Mouse (Mus musculus): Measurements from ENCODE around the gene Ints2. TPM values are rescaled to one million over a fixed set of nuclear protein-coding genes. Genes with fewer than 3 reads are reported as not detected.
"Not testable (repeated sequence)": the region's sequence is repeated elsewhere in the genome, so short reads cannot be mapped to it uniquely, and the experiment has no call there.

Ints2 gene
- 37.5 and 39.9 TPM in 2 replicates for polyA plus RNA-seq (2014; fragmentation: Nextera tagmentation; extraction: Ambion mirVana)

DNA sequence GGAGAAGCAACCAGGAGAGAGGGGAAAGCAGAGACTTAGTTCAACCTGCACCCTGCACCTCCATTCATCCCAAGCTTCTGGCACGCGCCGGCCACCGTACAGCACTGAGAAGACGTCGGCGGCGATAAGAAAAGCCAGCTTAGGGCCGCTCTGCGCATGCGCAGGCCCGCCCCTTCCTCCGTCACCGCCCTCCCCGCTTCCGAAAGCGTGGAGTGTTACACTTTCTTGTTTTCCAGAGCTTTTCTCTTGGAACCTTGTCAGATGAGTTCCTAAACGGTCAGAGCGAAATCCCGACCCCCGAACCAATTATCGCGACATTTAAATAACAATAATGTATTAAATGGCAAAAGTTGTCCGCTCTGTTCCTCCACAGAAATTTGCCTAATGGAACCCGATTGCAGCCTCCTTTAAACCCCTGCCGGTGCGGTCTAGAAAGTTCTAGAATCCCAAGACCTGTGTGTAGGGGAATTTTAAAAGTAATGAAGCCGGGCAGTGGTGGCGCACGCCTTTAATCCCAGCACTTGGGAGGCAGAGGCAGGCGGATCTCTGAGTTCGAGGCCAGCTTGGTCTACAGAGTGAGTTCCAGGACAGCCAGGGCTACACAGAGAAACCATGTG lies at the start of gene Ints2:
TSS of gene Ints2 (minus strand) at position 116 of the 617 bp plus-strand sequence.
- peak within 1 kb of the TSS; percentile 59; the same call in 1 of the 2 replicates for H3K27ac ChIP-seq (ENCODE audit: low read depth, low read length)
- peak within 1 kb of the TSS; percentile 63 for H3K4me2 ChIP-seq
- ATAC-seq (replicated peaks; ENCODE audit: low FRiP score): peak; percentile 87

GRCm38 (mm10) chr11:86292201-86292600 lies 34.8 kb upstream of the Ints2 start:
- 94% methylated on average over 10 of the region's 10 CpGs for WGBS
- H3K4me3 ChIP-seq (ENCODE audit: low read depth, low read length); DNase-seq (ENCODE audit: low spot score); H3K4me1 ChIP-seq (replicated peaks; ENCODE audit: control insufficient read depth, insufficient read depth, low read length); H3K27ac ChIP-seq (ENCODE audit: low read depth, low read length); ATAC-seq (replicated peaks; ENCODE audit: low FRiP score); H3K9ac ChIP-seq (ENCODE audit: low read depth, low read length); H3K27me3 ChIP-seq (replicated peaks; ENCODE audit: control insufficient read depth, insufficient read depth, low read length); H3K9me3 ChIP-seq (ENCODE audit: control insufficient read depth, low read length); H3K4me2 ChIP-seq: not testable (repeated sequence)
- peaks cover 14% of the 10 kb centered on the region; the same call in 1 of the 2 replicates for H3K36me3 ChIP-seq (ENCODE audit: control insufficient read depth, insufficient read depth, low read length)

More for the DNA sequence above, at the start of gene Ints2:
- peak; percentile 88 for DNase-seq (ENCODE audit: low spot score)
- Histone ChIP-seq H3K9ac (ENCODE audit: low read depth, low read length) (peak within 1 kb of the TSS; percentile 87), H3K4me1 (replicated peaks; ENCODE audit: control insufficient read depth, insufficient read depth, low read length) (peaks cover 9% of the 10 kb centered on the region), H3K9me3 (ENCODE audit: control insufficient read depth, low read length) (no peaks in the 10 kb centered on the region), H3K4me3 (ENCODE audit: low read depth, low read length) (peak within 1 kb of the TSS; percentile 71), H3K27me3 (replicated peaks; ENCODE audit: control insufficient read depth, insufficient read depth, low read length) (no peaks in the 10 kb centered on the region), H3K36me3 (ENCODE audit: control insufficient read depth, insufficient read depth, low read length) (no peaks in the 10 kb centered on the region; the same call in 1 of the 2 replicates)
- 5% methylated on average over 32 of the region's 32 CpGs for WGBS

- Histone ChIP-seq H3K9me3 (ENCODE audit: control insufficient read depth, low read length) (no peaks in the 10 kb centered on the region), H3K4me3 (ENCODE audit: low read depth, low read length) (no peak overlapping the region), H3K27ac (ENCODE audit: low read depth, low read length) (no peak overlapping the region), H3K27me3 (replicated peaks; ENCODE audit: control insufficient read depth, insufficient read depth, low read length) (no peaks in the 10 kb centered on the region), H3K9ac (ENCODE audit: low read depth, low read length) (no peak overlapping the region), H3K4me2 (no peak overlapping the region), H3K4me1 (replicated peaks; ENCODE audit: control insufficient read depth, insufficient read depth, low read length) (no peaks in the 10 kb centered on the region), H3K36me3 (ENCODE audit: control insufficient read depth, insufficient read depth, low read length) (peaks cover 14% of the 10 kb centered on the region; the same call in 1 of the 2 replicates)
- no peak for DNase-seq (ENCODE audit: low spot score)
- ATAC-seq (replicated peaks; ENCODE audit: low FRiP score): no peak
- WGBS: 93% methylated on average over 6 of the region's 6 CpGs
Observed at GRCm38 (mm10) chr11:86291714-86292113, 34.3 kb upstream of the Ints2 start.

GRCm38 (mm10) chr11:86285729-86286128 lies 28.4 kb upstream of the Ints2 start:
- H3K27ac ChIP-seq (ENCODE audit: low read depth, low read length): no peak overlapping the region
- no peaks in the 10 kb centered on the region for H3K27me3 ChIP-seq (replicated peaks; ENCODE audit: control insufficient read depth, insufficient read depth, low read length)
- H3K4me3 ChIP-seq (ENCODE audit: low read depth, low read length): no peak overlapping the region
- WGBS: 85% methylated on average over 8 of the region's 8 CpGs
- H3K36me3 ChIP-seq (ENCODE audit: control insufficient read depth, insufficient read depth, low read length): peaks cover 40% of the 10 kb centered on the region
- DNase-seq (ENCODE audit: low spot score) (no peak), ATAC-seq (replicated peaks; ENCODE audit: low FRiP score) (no peak)
- H3K9me3 ChIP-seq (ENCODE audit: control insufficient read depth, low read length): no peaks in the 10 kb centered on the region
- H3K9ac ChIP-seq (ENCODE audit: low read depth, low read length): no peak overlapping the region
- no peak overlapping the region for H3K4me2 ChIP-seq
- no peaks in the 10 kb centered on the region for H3K4me1 ChIP-seq (replicated peaks; ENCODE audit: control insufficient read depth, insufficient read depth, low read length)

DNA sequence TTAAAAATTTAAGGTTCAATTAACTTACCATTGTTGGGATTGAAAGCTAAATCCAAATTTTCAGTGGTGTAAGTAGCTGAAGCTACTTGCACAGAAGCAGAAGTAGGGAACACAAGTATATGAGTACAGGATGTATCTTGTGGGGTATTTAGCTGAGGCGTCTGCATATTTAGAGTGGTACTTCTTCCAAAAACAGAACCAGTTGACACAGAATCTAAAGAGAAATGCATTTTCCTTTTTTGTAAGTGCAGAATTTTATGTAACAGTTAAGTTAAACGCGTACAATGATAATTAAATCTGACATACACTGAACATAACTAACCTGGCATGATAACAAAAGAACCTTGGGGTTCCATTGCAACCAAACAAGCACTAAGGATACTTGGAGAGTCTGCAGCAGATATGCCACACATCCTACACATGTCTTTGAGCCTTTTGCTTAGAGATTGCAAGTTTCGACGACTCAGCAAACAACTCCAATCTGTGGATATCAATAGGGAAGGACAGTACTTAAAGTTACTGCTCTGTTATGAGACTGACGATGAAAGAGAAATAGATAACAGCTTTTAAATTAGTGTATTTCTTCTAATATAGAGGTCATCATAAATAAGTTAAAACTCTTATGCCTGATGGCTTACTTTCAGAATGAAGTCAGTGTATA lies 21.2 kb upstream of the Ints2 start:
- no peak for ATAC-seq (replicated peaks; ENCODE audit: low FRiP score)
- H3K36me3 ChIP-seq (ENCODE audit: control insufficient read depth, insufficient read depth, low read length): peaks cover 21% of the 10 kb centered on the region; the same call in 1 of the 2 replicates
- 94% methylated on average over 6 of the region's 6 CpGs for WGBS
- H3K4me1 ChIP-seq (replicated peaks; ENCODE audit: control insufficient read depth, insufficient read depth, low read length): no peaks in the 10 kb centered on the region
- DNase-seq (ENCODE audit: low spot score): no peak
- no peak overlapping the region for H3K4me3 ChIP-seq (ENCODE audit: low read depth, low read length)
- H3K27ac ChIP-seq (ENCODE audit: low read depth, low read length): no peak overlapping the region
- no peak overlapping the region for H3K9ac ChIP-seq (ENCODE audit: low read depth, low read length)
- H3K9me3 ChIP-seq (ENCODE audit: control insufficient read depth, low read length): no peaks in the 10 kb centered on the region
- no peaks in the 10 kb centered on the region for H3K27me3 ChIP-seq (replicated peaks; ENCODE audit: control insufficient read depth, insufficient read depth, low read length)
- H3K4me2 ChIP-seq: no peak overlapping the region

GRCm38 (mm10) chr11:86257054-86257453 lies 321 bp downstream of the Ints2 start:
- H3K9me3 ChIP-seq (ENCODE audit: control insufficient read depth, low read length): no peaks in the 10 kb centered on the region
- peak overlapping the region; percentile 63 for H3K4me2 ChIP-seq
- peak overlapping the region; percentile 71 for H3K4me3 ChIP-seq (ENCODE audit: low read depth, low read length)
- H3K27ac ChIP-seq (ENCODE audit: low read depth, low read length): peak overlapping the region; percentile 59; the same call in 1 of the 2 replicates
- peaks cover under 1% of the 10 kb centered on the region for H3K36me3 ChIP-seq (ENCODE audit: control insufficient read depth, insufficient read depth, low read length)
- peaks cover 9% of the 10 kb centered on the region for H3K4me1 ChIP-seq (replicated peaks; ENCODE audit: control insufficient read depth, insufficient read depth, low read length)
- WGBS: under 1% methylated on average over 22 of the region's 22 CpGs
- peak overlapping the region; percentile 87 for H3K9ac ChIP-seq (ENCODE audit: low read depth, low read length)
- no peak for DNase-seq (ENCODE audit: low spot score)
- ATAC-seq (replicated peaks; ENCODE audit: low FRiP score): peak; percentile 48
- no peaks in the 10 kb centered on the region for H3K27me3 ChIP-seq (replicated peaks; ENCODE audit: control insufficient read depth, insufficient read depth, low read length)

- Histone ChIP-seq H3K27ac (ENCODE audit: low read depth, low read length) (no peak overlapping the region), H3K4me3 (ENCODE audit: low read depth, low read length) (no peak overlapping the region), H3K27me3 (replicated peaks; ENCODE audit: control insufficient read depth, insufficient read depth, low read length) (no peaks in the 10 kb centered on the region), H3K36me3 (ENCODE audit: control insufficient read depth, insufficient read depth, low read length) (peaks cover 12% of the 10 kb centered on the region), H3K9ac (ENCODE audit: low read depth, low read length) (no peak overlapping the region), H3K4me1 (replicated peaks; ENCODE audit: control insufficient read depth, insufficient read depth, low read length) (peaks cover 9% of the 10 kb centered on the region), H3K4me2 (no peak overlapping the region), H3K9me3 (ENCODE audit: control insufficient read depth, low read length) (no peaks in the 10 kb centered on the region)
- DNase-seq (ENCODE audit: low spot score) (no peak), ATAC-seq (replicated peaks; ENCODE audit: low FRiP score) (no peak)
- 44% methylated on average over 1 of the region's 1 CpGs for WGBS
Observed at GRCm38 (mm10) chr11:86253342-86253741, 4.0 kb downstream of the Ints2 start.

DNA sequence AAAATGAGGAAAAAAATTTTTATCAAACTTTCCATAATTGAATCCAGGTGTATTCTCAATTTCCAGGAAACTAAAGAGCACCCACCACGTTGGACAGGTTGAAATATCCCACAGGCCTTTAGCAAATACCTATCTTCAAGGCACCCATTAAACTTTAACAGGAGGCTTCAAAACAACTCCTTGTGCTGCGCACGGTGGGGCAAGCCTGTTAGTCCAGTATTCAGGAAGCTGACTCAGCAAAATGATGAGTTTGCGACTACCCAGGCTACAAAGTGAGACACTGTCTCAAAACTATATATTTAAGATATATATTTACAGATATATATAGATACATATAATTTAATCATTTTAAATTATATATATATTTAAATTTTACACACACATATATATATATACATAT lies 24.9 kb downstream of the Ints2 start:
- Histone ChIP-seq H3K4me2 (no peak overlapping the region), H3K27ac (ENCODE audit: low read depth, low read length) (no peak overlapping the region), H3K9me3 (ENCODE audit: control insufficient read depth, low read length) (no peaks in the 10 kb centered on the region), H3K36me3 (ENCODE audit: control insufficient read depth, insufficient read depth, low read length) (peaks cover 12% of the 10 kb centered on the region; the same call in 1 of the 2 replicates), H3K27me3 (replicated peaks; ENCODE audit: control insufficient read depth, insufficient read depth, low read length) (no peaks in the 10 kb centered on the region), H3K9ac (ENCODE audit: low read depth, low read length) (no peak overlapping the region), H3K4me1 (replicated peaks; ENCODE audit: control insufficient read depth, insufficient read depth, low read length) (no peaks in the 10 kb centered on the region), H3K4me3 (ENCODE audit: low read depth, low read length) (no peak overlapping the region)
- WGBS: 78% methylated on average over 4 of the region's 4 CpGs
- ATAC-seq (replicated peaks; ENCODE audit: low FRiP score) (no peak), DNase-seq (ENCODE audit: low spot score) (no peak)
